Mouse (Mus musculus) hindbrain, embryonic 10.5 days (tissue): Measurements from ENCODE around the gene Cfap57. TPM values are rescaled to one million over a fixed set of nuclear protein-coding genes. Genes with fewer than 3 reads are reported as not detected.
"Not testable (repeated sequence)": the region's sequence is repeated elsewhere in the genome, so short reads cannot be mapped to it uniquely, and the experiment has no call there.

Experiments used
- DNase-seq: peaks from one replicate; pipeline ENCODE4 v3.0.0-alpha.2; 2017; ENCODE audit warnings: low spot score
- H3K27ac ChIP-seq: fragments of 300-500 bp; sonication (generic); 2 replicates; pipeline ENCODE4 v1.5.1; 2016; ENCODE audit warnings: mild to moderate bottlenecking, moderate library complexity
- H3K27me3 ChIP-seq: fragments of 300-500 bp; sonication (generic); 2 replicates; pipeline ENCODE4 v1.6.1; 2016; ENCODE audit warnings: mild to moderate bottlenecking; ENCODE audit not compliant: poor library complexity, insufficient read depth, severe bottlenecking
- H3K36me3 ChIP-seq: fragments of 300-500 bp; sonication (generic); 2 replicates; pipeline ENCODE4 v1.6.1; 2016; ENCODE audit warnings: mild to moderate bottlenecking, moderate library complexity
- H3K4me1 ChIP-seq: fragments of 300-500 bp; sonication (generic); replicated peaks from 2 replicates; pipeline ENCODE4 v1.6.1; 2016; ENCODE audit warnings: mild to moderate bottlenecking
- H3K4me3 ChIP-seq: fragments of 300-500 bp; sonication (generic); 2 replicates; pipeline ENCODE4 v1.5.1; 2016; ENCODE audit warnings: mild to moderate bottlenecking, moderate library complexity
- H3K9me3 ChIP-seq: fragments of 300-500 bp; sonication (generic); 2 replicates; pipeline ENCODE4 v1.6.1; 2016; ENCODE audit warnings: mild to moderate bottlenecking, moderate library complexity
- WGBS: fragments of 180-500 bp; shearing (Covaris S2); methylation state at CpG from one replicate; pipeline ENCODE4 v1.1.7; 2016; 5-methylcytosine and 5-hydroxymethylcytosine counted together
- polyA plus RNA-seq: library from polyadenylated mRNA; unstranded; fragments of >200 nt; fragmentation: Nextera tagmentation; extraction: Ambion mirVana; gene quantifications from 2 replicates; pipeline ENCODE4 v1.2.1, GENCODE M21; 2016

The Cfap57 gene
- polyA plus RNA-seq, 1 experiment from 2014 or later: 1.3 TPM

GRCm38 (mm10) chr4:118548130-118548480 lies 72.5 kb downstream of the Cfap57 start:
- H3K4me3 ChIP-seq: not testable (repeated sequence)
- 86% methylated on average over 10 of the region's 10 CpGs for WGBS

GRCm38 (mm10) chr4:118547424-118548129 lies 73.0 kb downstream of the Cfap57 start:
- H3K4me1 ChIP-seq: peaks cover 20% of the 10 kb centered on the region
- not testable (repeated sequence) for H3K36me3 ChIP-seq, DNase-seq

More at GRCm38 (mm10) chr4:118548130-118548480, 72.5 kb downstream of the Cfap57 start:
- peaks cover 14% of the 10 kb centered on the region for H3K4me1 ChIP-seq
- not testable (repeated sequence) for H3K36me3 ChIP-seq, H3K9me3 ChIP-seq, H3K27ac ChIP-seq, H3K27me3 ChIP-seq
- peak; percentile 58 for DNase-seq

GRCm38 (mm10) chr4:118544441-118545127 lies 76.0 kb downstream of the Cfap57 start:
- peaks cover 33% of the 10 kb centered on the region for H3K4me1 ChIP-seq
- no peaks in the 10 kb centered on the region for H3K36me3 ChIP-seq
- 0 out of 2 replicates have a peak overlapping the region, but pooled peaks have one; percentile 6 for H3K27ac ChIP-seq
- no peak overlapping the region for H3K4me3 ChIP-seq
- WGBS: 75% methylated on average over 14 of the region's 14 CpGs
- H3K9me3 ChIP-seq: peaks cover 7% of the 10 kb centered on the region
- H3K27me3 ChIP-seq: peaks cover 29% of the 10 kb centered on the region
- DNase-seq: no peak

More at GRCm38 (mm10) chr4:118547424-118548129, 73.0 kb downstream of the Cfap57 start:
- H3K4me3 ChIP-seq, H3K27me3 ChIP-seq, H3K27ac ChIP-seq, H3K9me3 ChIP-seq: not testable (repeated sequence)
- WGBS: 89% methylated on average over 23 of the region's 23 CpGs

- WGBS: 2% methylated on average over 24 of the region's 24 CpGs
- Histone ChIP-seq H3K27me3 (peaks cover 37% of the 10 kb centered on the region), H3K36me3 (no peaks in the 10 kb centered on the region), H3K4me1 (peaks cover 35% of the 10 kb centered on the region), H3K27ac (0 out of 2 replicates have a peak within 1 kb of the TSS, but pooled peaks have one; percentile 50), H3K9me3 (peaks cover 7% of the 10 kb centered on the region), H3K4me3 (peak within 1 kb of the TSS; percentile 50)
- peak; percentile 32 for DNase-seq
Observed at GRCm38 (mm10) chr4:118543592-118544260, 76.9 kb downstream of the Cfap57 start, which contains the start of gene Tmem125. TSS of gene Tmem125 (minus strand) at chr4:118544044.

- WGBS: 19% methylated on average over 13 of the region's 13 CpGs
- no peaks in the 10 kb centered on the region for H3K36me3 ChIP-seq
- H3K9me3 ChIP-seq: peaks cover 6% of the 10 kb centered on the region
- H3K27me3 ChIP-seq: peaks cover 43% of the 10 kb centered on the region
- DNase-seq: no peak
- H3K4me1 ChIP-seq: peaks cover 35% of the 10 kb centered on the region
- H3K4me3 ChIP-seq: peak overlapping the region; percentile 50
- no peak overlapping the region for H3K27ac ChIP-seq
Observed at GRCm38 (mm10) chr4:118543158-118543530, 77.4 kb downstream of the Cfap57 start.

GRCm38 (mm10) chr4:118542510-118543157 lies 77.9 kb downstream of the Cfap57 start:
- H3K27ac ChIP-seq: no peak overlapping the region
- peaks cover 47% of the 10 kb centered on the region for H3K27me3 ChIP-seq
- 60% methylated on average over 9 of the region's 9 CpGs for WGBS
- peaks cover 35% of the 10 kb centered on the region for H3K4me1 ChIP-seq
- no peaks in the 10 kb centered on the region for H3K36me3 ChIP-seq
- H3K9me3 ChIP-seq: peaks cover 2% of the 10 kb centered on the region; the same call in 1 of the 2 replicates
- DNase-seq: no peak
- H3K4me3 ChIP-seq: peak overlapping the region; percentile 50; the same call in 1 of the 2 replicates

- no peak overlapping the region for H3K4me3 ChIP-seq
- H3K27ac ChIP-seq: no peak overlapping the region
- DNase-seq: no peak
- no peaks in the 10 kb centered on the region for H3K9me3 ChIP-seq
- no peaks in the 10 kb centered on the region for H3K36me3 ChIP-seq
- 15% methylated on average over 10 of the region's 10 CpGs for WGBS
- H3K27me3 ChIP-seq: peaks cover 47% of the 10 kb centered on the region
- H3K4me1 ChIP-seq: peaks cover 35% of the 10 kb centered on the region
Observed at GRCm38 (mm10) chr4:118539904-118540303, 80.7 kb downstream of the Cfap57 start.

GRCm38 (mm10) chr4:118537801-118538200 lies 82.8 kb downstream of the Cfap57 start:
- Histone ChIP-seq H3K9me3 (no peaks in the 10 kb centered on the region), H3K4me1 (peaks cover 22% of the 10 kb centered on the region), H3K27me3 (peaks cover 45% of the 10 kb centered on the region), H3K36me3 (no peaks in the 10 kb centered on the region), H3K27ac (no peak overlapping the region), H3K4me3 (no peak overlapping the region)
- DNase-seq: no peak
- 54% methylated on average over 6 of the region's 6 CpGs for WGBS

- Histone ChIP-seq H3K4me1 (peaks cover 34% of the 10 kb centered on the region), H3K4me3 (no peak overlapping the region), H3K9me3 (no peaks in the 10 kb centered on the region), H3K27ac (no peak overlapping the region), H3K27me3 (peaks cover 25% of the 10 kb centered on the region), H3K36me3 (no peaks in the 10 kb centered on the region)
- DNase-seq: no peak
- WGBS: 85% methylated on average over 6 of the region's 6 CpGs
Observed at GRCm38 (mm10) chr4:118535610-118536009, 85.0 kb downstream of the Cfap57 start.

- Histone ChIP-seq H3K36me3 (no peaks in the 10 kb centered on the region), H3K27me3 (peaks cover 9% of the 10 kb centered on the region), H3K4me1 (peaks cover 21% of the 10 kb centered on the region), H3K9me3 (no peaks in the 10 kb centered on the region), H3K4me3 (no peak overlapping the region), H3K27ac (no peak overlapping the region)
- WGBS: 84% methylated on average over 7 of the region's 7 CpGs
- DNase-seq: no peak
Observed at GRCm38 (mm10) chr4:118533605-118534004, 87.0 kb downstream of the Cfap57 start.

- Histone ChIP-seq H3K9me3 (no peaks in the 10 kb centered on the region), H3K36me3 (no peaks in the 10 kb centered on the region), H3K27ac (no peak overlapping the region), H3K4me1 (peaks cover 21% of the 10 kb centered on the region), H3K27me3 (peaks cover 5% of the 10 kb centered on the region), H3K4me3 (no peak overlapping the region)
- DNase-seq: no peak
- 41% methylated on average over 4 of the region's 4 CpGs for WGBS
Observed at GRCm38 (mm10) chr4:118533156-118533555, 87.4 kb downstream of the Cfap57 start.

GRCm38 (mm10) chr4:118532663-118533062 lies 87.9 kb downstream of the Cfap57 start:
- H3K4me3 ChIP-seq: no peak overlapping the region
- peaks cover 21% of the 10 kb centered on the region for H3K4me1 ChIP-seq
- no peak for DNase-seq
- WGBS: 80% methylated on average over 5 of the region's 5 CpGs
- no peak overlapping the region for H3K27ac ChIP-seq
- H3K9me3 ChIP-seq: no peaks in the 10 kb centered on the region
- no peaks in the 10 kb centered on the region for H3K27me3 ChIP-seq
- H3K36me3 ChIP-seq: no peaks in the 10 kb centered on the region
